Mouse (Mus musculus) right cerebral cortex, postnatal 10 days (tissue): Measurements from ENCODE around the gene Prps2.
"Not testable (repeated sequence)": the region's sequence is repeated elsewhere in the genome, so short reads cannot be mapped to it uniquely, and the experiment has no call there.

Experiments
- DNase-seq, 2 experiments: peaks; one replicate each; pipeline ENCODE4 v3.0.0; 2021; ENCODE audit warnings: low spot score in 2 of 2

Gene Prps2

DNA sequence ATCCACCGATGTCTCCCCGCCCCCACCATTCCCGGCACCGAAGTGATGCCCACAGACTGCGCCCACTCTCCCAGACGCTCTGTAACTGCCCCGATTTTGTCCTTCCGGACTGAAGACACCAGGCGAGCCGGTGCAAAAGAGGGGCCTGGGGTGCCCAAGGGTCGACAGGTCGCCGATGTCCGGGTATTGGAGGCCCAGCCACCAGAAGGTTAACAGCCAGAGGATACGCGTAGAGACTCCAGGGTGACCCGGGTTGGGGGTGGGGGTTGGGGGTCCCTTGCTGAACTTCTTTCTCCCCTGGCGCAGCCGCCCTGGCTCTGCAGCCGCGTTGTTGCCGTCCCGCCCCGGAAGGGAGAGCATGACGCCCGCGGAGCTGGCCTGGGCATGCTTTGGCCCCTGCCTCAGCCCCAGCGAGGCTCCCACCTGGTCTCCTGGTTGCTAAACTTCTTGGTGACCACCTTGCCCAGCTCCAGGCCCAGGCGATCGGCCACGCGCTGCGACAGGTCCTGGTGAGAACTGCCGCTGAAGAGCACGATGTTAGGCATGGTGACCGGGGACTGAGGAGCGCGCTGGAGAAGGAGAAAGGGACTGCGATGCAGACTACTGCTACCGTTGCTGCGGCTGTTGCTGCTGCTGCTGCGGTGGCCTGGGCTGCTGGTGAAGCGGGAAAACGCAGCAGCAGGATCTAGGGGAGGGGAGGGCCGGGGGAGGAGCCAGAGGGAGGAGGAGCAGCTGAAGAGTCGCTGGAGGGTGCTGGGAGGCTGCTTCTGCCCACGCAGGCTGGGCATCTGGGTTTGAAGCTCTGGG, at the start of gene Prps2:
Prps2 (minus strand) TSS at position 703 of the 807 bp plus-strand sequence.
- peak; percentile 58 to 65 for DNase-seq

DNA sequence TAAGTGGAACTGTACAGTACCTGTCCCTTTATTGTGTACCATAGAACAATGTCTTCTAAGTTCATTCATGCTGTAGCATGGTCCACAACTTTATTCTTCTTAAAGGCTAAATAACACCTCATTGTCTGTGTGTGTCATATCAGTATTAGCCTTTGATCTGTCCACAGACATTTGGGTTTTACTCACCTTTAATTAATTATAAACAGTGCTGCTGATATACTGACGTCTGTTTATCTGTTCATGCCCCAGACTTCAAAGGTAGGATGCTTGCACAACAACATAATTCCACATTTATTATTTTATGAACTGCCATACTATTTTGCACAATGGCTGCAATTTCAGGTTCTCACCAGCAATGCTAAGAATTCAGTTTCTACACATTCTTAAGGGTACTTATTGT, 35.1 kb upstream of the Prps2 start:
- DNase-seq = no peak

DNA sequence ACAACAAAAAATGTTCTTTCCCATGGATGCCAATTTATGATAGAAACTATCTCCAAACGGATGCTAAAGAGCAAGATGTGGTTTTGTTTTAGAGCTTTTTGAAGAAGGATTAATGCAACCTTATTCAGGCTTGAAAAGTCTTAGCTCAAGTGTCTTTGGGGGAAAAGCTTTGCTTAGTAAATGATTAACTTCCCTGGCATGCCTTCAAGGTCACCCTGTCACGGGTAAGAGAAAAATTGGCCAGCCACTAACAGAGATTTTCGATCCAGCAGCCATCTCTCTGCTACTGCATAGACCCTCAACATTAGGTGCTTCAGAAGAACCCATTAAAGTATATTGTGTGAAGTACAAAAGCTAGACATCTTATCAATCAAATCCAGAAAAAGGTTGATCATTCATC, 12.4 kb upstream of the Prps2 start:
- no peak for DNase-seq

DNA sequence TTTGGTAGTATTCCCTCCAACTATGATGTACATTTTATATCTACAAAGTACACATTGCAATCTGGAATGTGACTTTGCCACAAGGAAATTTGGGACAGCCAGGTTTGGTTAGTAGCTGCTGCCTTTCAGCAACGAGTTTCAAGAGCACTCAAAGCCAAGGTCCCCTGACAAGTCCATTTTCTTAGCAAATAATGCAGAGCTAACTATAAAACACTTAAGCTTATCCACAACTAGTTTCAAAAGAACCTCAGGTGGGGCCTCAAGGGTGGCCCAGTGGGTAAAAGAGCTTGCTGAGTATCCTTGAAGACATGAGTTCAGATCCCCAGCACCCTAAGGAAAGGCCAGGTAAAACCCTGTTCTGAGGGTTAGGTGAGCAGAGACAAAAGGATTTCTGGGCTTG, 4.1 kb upstream of the Prps2 start:
- no peak for DNase-seq

DNA sequence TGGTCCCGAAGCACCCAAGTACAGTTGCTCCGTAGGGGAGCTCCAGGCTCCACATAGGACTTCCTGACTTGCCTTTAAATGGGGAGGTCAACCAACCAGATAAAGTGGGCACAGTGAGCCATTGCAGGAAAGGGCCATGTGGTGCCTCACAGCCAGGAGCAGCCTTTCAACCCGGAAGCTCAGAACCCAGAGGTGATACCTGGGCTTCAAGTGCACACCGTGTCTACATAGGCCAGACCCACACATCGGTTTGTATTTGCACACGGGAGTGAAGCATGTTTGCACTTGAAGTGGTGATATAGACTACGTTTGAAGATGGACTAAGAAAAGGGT, 271 bp upstream of the Prps2 start:
- DNase-seq = no peak

DNA sequence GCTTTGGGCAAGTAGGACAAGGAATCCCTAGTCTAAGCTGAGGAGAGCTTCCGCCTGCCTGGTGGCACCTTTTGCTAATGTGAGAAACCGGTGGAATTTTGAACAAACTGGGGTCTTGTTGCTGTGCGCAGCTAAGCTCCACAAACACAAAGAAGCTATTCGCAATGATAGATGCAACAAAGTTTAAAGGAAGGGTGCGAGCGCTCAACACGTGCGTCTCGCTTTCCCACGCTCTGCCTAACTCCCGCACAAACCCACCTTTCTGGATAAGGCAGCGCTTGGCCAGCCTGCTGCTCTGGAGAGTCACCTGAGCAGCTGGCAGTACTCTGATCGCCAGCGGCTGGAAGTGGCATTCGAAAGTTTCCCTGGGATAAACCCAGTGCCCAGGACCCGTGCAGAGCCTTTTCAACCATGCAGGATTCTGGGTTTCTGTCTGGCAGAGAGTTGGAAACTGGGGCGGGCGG, 934 bp downstream of the Prps2 start:
- DNase-seq = no peak

DNA sequence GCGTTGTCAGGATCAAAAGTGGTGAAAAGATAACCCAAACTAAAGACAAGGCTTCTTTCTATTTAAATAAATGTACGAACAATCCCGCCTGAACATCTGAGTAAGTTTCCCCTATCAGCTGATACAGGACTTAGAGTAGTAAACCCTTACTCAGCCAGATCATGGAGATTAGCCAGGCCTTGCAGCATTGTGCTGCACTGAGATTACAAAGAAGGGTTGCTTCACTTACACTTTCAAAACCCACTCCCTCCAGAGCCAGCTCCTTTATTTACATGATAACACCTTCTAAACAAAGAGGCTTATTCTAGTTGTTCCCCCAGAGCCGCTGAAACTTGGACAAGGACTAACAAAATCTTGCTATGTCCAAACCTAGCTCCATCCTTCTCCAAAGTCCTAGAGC, 2.5 kb downstream of the Prps2 start:
- no peak for DNase-seq

DNA sequence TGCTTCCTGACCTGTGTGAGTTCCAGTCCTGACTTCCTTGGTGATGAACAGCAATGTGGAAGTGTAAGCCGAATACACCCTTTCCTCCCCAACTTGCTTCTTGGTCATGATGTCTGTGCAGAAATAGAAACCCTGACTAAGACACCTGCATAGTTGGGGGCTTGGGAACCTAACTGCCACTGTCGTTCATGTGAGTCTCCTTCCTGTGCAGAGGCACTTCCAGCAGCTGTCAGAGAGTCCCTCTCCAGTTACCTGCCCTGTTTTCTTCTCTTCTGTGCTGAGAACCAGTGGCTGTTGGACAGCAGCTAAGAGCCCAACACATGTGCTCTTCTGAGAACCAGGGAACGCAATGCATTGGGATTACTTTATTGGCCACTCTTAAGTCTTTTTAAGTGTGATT, 21.3 kb downstream of the Prps2 start:
- not testable (repeated sequence) for DNase-seq

DNA sequence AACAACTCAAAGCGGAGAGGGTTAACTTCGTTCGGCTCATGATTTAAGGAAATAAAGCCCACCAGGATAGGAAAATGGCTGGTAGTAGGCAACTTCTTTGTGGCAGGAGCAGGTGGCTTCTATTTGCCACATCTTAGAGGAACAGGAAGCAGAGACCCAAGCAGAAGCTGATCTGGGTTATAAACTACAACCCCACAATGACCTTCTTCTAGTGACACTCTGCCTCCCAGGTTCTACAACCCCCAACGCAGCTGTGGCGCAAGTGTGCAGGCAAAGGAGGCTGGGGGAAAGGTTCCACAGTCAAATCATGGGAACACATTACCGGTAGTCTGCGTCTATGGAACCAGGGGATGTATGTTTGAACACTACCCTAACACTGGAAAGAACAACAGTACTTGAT, 22.8 kb downstream of the Prps2 start:
- DNase-seq = no peak

DNA sequence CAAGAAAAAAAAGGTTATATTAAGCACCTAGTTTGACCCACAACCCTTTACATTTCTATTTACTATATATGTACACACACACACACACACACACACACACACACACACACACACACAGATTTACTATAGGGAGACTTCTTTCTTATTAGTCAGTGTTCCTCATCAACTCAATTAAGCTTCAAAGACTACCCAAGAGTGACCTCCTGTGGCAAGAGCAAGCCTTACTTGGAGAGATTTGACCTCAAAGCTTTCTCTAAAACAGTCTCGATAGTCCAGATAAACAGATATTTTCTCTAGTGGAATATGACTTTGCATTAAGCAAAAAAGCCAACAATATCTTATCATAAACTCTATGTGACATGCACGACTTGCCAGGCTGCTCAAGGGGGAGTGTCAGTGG, 25.1 kb downstream of the Prps2 start:
- DNase-seq = no peak

DNA sequence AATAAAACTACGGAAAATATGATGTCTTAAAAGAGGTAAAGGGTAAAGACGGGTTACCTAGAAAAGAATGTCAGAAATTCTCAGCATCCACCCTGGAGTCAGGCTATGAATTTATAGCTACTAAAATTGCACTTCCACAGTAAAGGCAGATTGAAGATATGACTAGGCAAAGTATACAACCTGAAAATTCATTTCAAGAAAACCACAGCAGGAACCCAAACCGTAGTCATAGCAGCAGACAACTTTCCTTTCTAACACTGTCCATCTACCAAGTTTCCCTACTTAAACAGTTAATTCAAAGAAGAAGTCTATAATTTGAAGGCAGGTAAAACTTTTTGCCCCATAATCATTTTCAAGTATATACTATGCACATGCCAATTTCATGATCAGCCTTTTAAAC, 26.6 kb downstream of the Prps2 start:
- no peak for DNase-seq

DNA sequence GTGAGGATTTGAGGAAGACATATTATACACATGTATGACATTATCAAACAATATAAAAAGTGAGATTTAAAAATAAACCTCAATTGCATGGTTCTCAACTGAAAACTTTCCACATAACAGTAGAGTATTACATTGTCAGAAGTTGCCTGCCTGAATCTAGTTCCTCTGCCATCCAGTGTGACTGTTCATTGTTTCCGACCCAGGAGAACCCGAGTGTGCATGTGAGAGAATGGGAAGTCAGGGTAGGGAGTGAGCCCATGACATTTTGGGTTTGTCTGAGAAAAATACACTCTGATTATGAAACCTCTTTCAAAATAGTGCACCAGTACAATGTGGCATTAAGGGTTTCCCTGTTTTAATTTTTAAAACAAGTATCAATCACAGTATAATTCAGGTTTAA, 28.9 kb downstream of the Prps2 start:
- no peak for DNase-seq

DNA sequence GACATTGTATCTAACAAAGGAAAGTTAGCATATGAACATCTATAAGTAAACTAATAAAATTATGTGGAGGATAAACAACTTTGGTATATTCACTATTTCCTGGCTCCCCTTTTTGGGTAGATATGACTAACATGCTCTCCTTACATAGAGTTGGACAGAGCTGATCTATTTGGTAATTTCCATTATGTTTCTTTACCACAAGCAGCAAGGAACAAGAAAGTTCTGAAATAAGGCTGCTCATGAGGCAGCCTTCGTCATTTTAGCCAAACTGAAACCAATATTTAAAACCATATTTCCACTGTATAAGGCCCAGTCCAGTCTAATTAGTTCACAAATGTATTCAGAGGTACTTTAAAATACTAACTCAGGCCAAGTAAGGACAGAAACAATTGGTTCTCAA, 36.1 kb downstream of the Prps2 start:
- DNase-seq = no peak

DNA sequence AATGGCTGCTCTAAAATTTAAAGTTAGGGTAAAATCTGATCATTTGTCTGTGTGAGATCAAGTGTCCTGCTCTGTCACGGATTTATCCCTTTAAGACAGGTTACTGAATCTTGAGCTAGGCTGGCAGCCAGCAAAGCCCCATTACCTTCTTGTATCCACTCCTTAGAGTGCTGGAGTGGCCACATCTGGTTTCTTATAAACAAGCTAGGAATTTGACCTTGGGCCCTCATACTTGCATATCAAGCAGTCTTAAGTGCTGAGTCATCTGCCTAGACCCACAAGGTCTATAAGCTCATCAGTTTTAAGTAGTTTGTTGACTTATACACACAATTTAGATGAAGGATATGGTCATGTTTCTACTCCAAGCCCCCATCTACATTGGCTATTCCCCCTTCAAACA, 38.2 kb downstream of the Prps2 start:
- no peak for DNase-seq

DNA sequence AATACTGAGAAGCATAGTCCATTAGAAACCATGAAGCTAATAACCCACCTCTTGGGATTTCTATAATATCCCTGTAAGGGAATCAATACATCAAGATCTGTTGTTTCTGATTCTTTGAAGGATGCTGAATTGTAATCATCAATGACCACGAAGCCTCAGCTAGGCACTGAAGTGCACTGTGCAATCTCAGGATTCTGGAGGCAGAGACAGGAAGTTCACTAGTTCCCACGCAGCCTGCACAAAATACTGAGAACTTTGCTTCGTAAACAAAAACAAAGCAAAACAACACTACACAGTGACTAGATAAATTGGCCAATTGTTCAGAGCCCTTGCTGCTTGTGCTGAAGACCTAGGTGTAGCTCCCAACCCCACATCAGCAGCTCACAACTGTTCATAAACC, 40.7 kb downstream of the Prps2 start:
- no peak for DNase-seq

DNA sequence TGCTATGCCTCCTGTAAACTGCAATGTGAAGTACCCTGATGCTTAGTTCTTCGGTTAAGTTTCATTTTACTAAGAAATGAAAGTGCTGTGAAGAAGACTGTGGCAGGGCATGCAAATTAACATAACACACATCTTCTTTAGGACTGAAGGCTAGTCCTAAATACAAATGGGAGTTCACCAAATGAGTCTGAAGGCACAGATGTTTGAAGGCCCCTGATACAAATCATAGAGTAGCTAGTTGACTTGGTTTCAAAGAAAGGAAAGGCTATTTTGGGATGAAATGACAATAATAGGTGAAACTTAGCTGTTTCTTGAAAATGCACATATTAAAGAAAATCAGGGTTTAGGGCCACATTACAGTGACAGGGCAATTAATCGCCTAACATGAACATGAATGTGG, 42.4 kb downstream of the Prps2 start:
- DNase-seq = no peak

DNA sequence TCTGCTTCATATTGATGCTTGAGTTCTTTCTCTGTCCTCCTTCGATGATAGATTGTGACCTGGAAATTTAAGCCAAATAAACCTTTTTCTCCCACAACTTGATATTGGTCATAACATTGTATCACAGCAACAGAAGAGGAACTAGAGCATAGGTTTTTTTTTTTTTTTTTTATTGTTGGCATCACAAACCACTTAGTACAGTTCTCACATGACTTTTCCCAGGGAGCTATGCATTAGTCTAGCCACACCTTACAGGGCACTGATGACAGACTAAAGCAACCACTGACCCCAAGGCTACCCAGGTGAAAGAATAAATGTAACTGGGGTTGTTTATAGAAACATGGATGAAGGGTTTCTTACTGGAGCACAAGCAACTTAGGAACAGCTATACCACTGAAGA, 44.6 kb downstream of the Prps2 start:
- no peak for DNase-seq

DNA sequence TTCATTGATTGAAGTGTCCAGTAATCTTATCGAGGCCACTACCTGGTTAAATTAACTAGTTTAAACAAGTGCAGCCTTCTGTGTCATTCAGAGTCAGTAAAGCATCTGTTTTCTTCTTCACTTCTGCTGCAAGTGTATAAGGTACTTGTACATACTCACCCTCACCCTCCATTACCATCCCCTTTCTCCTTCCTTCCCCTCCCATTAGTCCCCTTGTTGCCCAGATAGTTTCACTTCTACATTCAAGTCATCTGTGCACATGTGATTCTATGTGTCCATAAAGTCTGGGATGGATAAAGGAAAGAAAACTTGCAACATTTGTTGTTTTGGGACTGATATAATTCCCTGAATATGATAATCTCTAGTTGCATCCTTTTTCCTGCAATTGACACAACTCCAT, 48.0 kb downstream of the Prps2 start:
- no peak for DNase-seq

DNA sequence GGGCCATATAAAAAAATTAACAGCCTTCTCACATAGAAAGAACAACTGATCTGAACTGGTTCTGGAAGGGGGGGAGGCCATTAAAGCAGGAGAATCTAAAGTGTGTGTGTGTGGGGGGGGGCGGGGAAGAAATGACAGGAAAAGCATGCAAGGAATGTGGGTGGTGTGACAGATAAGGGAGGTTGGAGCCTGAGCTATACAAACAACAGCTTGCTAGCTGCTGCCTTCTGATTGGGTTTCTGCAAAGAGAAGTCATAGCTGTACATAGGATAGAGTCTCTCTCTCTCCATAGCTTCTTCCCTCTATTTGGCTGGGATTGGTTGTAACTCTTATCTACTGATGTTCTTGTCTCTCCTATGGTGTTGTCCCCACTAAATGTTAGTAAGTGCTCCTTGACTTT, 49.9 kb downstream of the Prps2 start:
- DNase-seq = no peak

DNA sequence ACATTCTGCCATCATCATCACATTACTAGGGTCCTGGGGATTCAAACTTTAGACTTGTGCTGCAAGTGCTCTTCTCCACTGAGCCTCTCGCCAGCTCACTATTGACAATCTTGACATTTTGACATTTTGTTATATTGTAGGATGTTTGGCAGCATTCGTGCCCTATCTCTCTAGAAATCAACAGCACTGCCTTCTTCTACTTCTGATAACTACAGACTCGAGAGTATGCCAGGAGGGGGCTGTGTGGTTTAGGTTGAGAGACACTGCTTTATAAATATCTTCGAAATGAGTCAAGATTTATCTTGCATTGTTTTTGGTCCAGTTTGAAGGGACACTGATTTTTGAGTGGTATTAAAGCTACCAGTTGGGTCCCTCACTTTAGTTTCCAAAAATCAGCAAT, 51.6 kb downstream of the Prps2 start:
- DNase-seq = no peak

DNA sequence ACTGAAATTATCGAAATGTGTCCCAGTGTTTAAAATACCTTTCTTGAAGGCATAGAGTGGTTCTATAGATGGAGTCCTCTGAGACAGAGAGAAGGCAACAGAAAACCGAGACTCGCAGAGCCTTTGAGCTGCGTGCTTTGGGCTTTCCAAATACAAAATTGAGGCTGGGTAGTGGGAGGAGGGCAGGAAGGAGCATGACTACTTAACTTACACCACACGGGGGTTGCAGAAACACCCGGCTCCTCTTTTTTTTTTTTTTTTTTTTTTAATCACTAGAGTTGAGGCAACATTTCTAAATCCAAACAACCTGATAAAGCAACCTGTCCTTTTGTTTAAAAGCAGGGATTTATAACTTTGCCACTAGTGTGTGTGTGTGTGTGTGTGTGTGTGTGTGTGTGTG, 52.1 kb downstream of the Prps2 start, which contains the start of gene Tlr7:
Tlr7 (minus strand) TSS at position 160 of the 400 bp plus-strand sequence.
- no peak for DNase-seq

DNA sequence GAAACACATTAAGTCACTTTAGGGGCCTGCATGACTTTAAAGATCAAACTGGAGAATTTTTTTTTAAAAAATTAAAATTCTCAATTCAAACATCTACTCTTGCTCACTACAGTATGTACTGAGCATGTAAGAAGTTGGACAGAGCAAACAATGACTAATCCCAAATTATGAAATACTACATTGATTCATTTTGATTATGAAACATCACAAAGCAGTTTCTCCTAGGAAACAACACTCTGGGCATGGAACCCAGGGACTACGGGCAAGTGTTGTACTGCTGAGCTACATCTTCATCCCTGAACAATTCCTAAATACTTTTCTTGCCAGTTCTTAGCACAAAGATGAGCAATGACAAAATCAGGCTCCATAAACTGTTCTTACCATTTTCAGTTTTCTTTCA, 52.9 kb downstream of the Prps2 start:
- no peak for DNase-seq

DNA sequence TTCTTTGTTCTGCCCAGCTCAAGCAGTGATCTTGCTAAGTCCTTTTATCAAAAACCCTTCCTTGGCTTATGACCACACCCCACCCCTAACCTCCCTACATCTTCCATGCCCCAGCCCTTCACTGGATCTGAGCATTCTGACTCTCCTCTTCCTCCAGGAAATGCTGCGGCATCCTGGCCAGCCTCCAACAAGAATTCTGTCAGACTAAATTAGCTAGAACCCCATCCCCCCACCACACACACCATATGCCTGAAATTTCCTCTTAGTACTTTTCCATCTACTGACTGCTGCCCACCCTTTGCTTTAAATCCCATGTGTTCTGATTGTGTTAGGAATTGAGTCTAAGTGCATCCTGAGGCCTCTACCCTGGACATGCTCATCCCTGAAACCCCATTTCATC, 53.5 kb downstream of the Prps2 start:
- DNase-seq = peak; percentile 52 to 59

DNA sequence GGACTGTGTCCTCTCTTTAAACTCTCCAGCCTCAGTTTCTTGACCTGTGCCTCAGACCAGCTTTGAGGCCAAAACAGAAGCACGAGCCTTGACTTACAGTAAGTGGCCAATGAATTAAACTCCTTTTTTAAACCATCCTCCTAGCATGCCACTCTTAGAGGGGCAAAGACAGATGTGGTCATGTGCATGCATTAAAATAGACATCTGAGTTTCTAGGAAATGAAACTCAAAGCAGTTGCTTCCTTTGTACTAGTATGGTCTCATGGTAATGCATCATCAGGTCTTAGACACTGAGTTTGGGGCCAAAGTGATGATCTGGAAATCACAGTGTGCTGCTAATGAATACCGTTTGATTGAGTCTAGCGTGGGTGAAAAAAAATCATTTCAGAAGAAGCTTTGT, 54.0 kb downstream of the Prps2 start:
- DNase-seq = no peak
